Comparison of ENCODE assay signal across 7 mouse cellular contexts in genomic region chr14:15266287-15266686, GRCm38 (mm10).
A peak's percentile ranks its signal among the peaks of the same experiment; 100 is the strongest.
DNase-seq lines count a peak whose midpoint lies in the region; TF ChIP-seq lines count a peak whose summit lies in the region.

No protein-coding gene starts in this region.

- DNase-seq in layer of hippocampus, adult 2 months (ENCODE audit: low spot score in 2 of 2): no peak
- no peak for DNase-seq in layer of hippocampus, adult 8-10 months (ENCODE audit: low spot score in 2 of 2)
- DNase-seq in ES-CJ7 (ENCODE audit: low read depth, low spot score): peak; percentile 54
- peak; percentile 4 for DNase-seq in c-Kit-positive CD71-positive TER-119-negative erythroid progenitor cells, embryonic 14.5 days (ENCODE audit: low read depth)
- peak; percentile 56 for DNase-seq in splenic B cell, adult 2 months (ENCODE audit: low read depth, low spot score)
- no peak for DNase-seq in cerebellum, adult 18-20 months
- no peak for DNase-seq in left cerebral cortex, postnatal 36 days (ENCODE audit: low spot score in 2 of 2)

- no peaks in the 10 kb centered on the region for H3K27me3 ChIP-seq in splenic B cell, adult 2 months (ENCODE audit: control insufficient read depth, insufficient read depth, low read length, poor library complexity, severe bottlenecking)

- no peaks in the 10 kb centered on the region for H3K36me3 ChIP-seq in splenic B cell, adult 2 months (ENCODE audit: control insufficient read depth, insufficient read depth, low read length, poor library complexity, severe bottlenecking)

- peak; percentile 63 for TF ChIP-seq CTCF in layer of hippocampus, adult 2 months (conservative IDR thresholded peaks at IDR 0.05)

- intact Hi-C loops in left cerebral cortex, postnatal 36 days (cut with DNase I): no loop called here

- H3K4me3 ChIP-seq in layer of hippocampus, adult 2 months: no peak overlapping the region

- H3K27ac ChIP-seq in layer of hippocampus, adult 2 months: no peak overlapping the region

Comparison
In these comparisons a context has a peak if more than half of its experiments do, and no peak if none do; other contexts are left out.
1. DNase-seq: peak in ES-CJ7 (single experiment), c-Kit-positive CD71-positive TER-119-negative erythroid progenitor cells, embryonic 14.5 days (single experiment) and splenic B cell, adult 2 months (single experiment); none in layer of hippocampus, adult 2 months (0 of 2), layer of hippocampus, adult 8-10 months (0 of 2), cerebellum, adult 18-20 months (0 of 2) and left cerebral cortex, postnatal 36 days (0 of 2).